Comparison of ENCODE assay signal across 8 mouse cellular contexts in the genomic region with DNA sequence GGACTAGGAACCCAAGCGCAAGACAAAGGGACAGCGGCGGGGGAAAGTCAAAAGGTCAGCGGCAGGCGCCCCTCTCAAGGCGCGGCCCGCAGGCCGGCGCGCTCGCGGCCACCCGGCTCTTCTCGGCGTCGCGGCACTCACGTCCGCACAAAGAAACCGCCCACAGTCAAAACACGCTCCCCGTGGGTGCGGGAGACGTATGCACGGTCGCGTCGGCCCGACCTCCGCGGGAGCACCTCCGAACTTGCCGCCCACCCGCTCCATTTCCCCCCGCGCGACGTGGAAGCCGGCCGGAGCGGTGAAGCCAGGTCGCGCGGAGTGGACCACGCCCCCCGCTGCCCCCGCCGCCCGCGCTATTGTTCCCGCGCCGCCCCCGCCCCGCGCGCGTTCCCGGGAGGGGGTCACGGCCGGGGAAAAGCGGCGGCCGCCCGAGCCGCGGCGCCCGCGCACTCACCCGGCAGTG. TPM values are rescaled to one million over a fixed set of nuclear protein-coding genes. Genes with fewer than 3 reads are reported as not detected.
DNase-seq lines count a peak whose midpoint lies in the region; ATAC-seq and TF ChIP-seq lines count a peak whose summit lies in the region.

No protein-coding gene starts in this region.

- WGBS in kidney, postnatal 0 days: under 1% methylated on average over 64 of the region's 72 CpGs
- 0% methylated on average over 42 of the region's 72 CpGs for WGBS in hindbrain, embryonic 12.5 days
- WGBS in midbrain, embryonic 11.5 days: under 1% methylated on average over 55 of the region's 72 CpGs

- H3K9ac ChIP-seq in kidney, postnatal 0 days (ENCODE audit: low read depth, low read length): peak overlapping the region; percentile 88
- peak overlapping the region; percentile 87 for H3K9ac ChIP-seq in hindbrain, embryonic 12.5 days
- H3K9ac ChIP-seq in midbrain, embryonic 11.5 days (ENCODE audit: low read length): peak overlapping the region; percentile 95

- H3K4me1 ChIP-seq in kidney, postnatal 0 days (replicated peaks; ENCODE audit: insufficient read depth, low read length): no peaks in the 10 kb centered on the region; the same call in 1 of the 2 replicates
- peaks cover 25% of the 10 kb centered on the region for H3K4me1 ChIP-seq in E14TG2a.4 (replicated peaks; ENCODE audit: low read depth, low read length)
- peaks cover 13% of the 10 kb centered on the region for H3K4me1 ChIP-seq in hindbrain, embryonic 12.5 days
- H3K4me1 ChIP-seq in midbrain, embryonic 11.5 days (ENCODE audit: control insufficient read depth, insufficient read depth, low read length): peaks cover 7% of the 10 kb centered on the region; the same call in 1 of the 2 replicates

- peak overlapping the region; percentile 88 for H3K27ac ChIP-seq in kidney, postnatal 0 days
- peak overlapping the region; percentile 96 for H3K27ac ChIP-seq in hindbrain, embryonic 12.5 days
- peak overlapping the region; percentile 86 for H3K27ac ChIP-seq in midbrain, embryonic 11.5 days (ENCODE audit: low read depth, low read length)

- H3K4me2 ChIP-seq in kidney, postnatal 0 days (ENCODE audit: low read length): peak overlapping the region; percentile 57
- peak overlapping the region; percentile 55 for H3K4me2 ChIP-seq in hindbrain, embryonic 12.5 days (replicated peaks)
- peak overlapping the region; percentile 61 for H3K4me2 ChIP-seq in midbrain, embryonic 11.5 days

- H3K9me3 ChIP-seq in kidney, postnatal 0 days (replicated peaks; ENCODE audit: low read length): no peaks in the 10 kb centered on the region
- no peaks in the 10 kb centered on the region for H3K9me3 ChIP-seq in E14TG2a.4 (ENCODE audit: low read length)
- H3K9me3 ChIP-seq in hindbrain, embryonic 12.5 days (replicated peaks): no peaks in the 10 kb centered on the region
- H3K9me3 ChIP-seq in midbrain, embryonic 11.5 days (ENCODE audit: control insufficient read depth, low read length): no peaks in the 10 kb centered on the region

- no peaks in the 10 kb centered on the region for H3K27me3 ChIP-seq in kidney, postnatal 0 days (ENCODE audit: insufficient read depth, low read length)
- peaks cover 29% of the 10 kb centered on the region for H3K27me3 ChIP-seq in E14TG2a.4 (ENCODE audit: insufficient read depth, low read length)
- H3K27me3 ChIP-seq in hindbrain, embryonic 12.5 days: peaks cover 24% of the 10 kb centered on the region
- H3K27me3 ChIP-seq in midbrain, embryonic 11.5 days (ENCODE audit: control insufficient read depth, insufficient read depth, low read length): peaks cover 5% of the 10 kb centered on the region; the same call in 1 of the 2 replicates

- peak overlapping the region; percentile 79 for H3K4me3 ChIP-seq in kidney, postnatal 0 days (replicated peaks; ENCODE audit: low read depth, low read length)
- peak overlapping the region; percentile 91 for H3K4me3 ChIP-seq in E14TG2a.4 (replicated peaks; ENCODE audit: low read length)
- H3K4me3 ChIP-seq in hindbrain, embryonic 12.5 days: peak overlapping the region; percentile 92
- peak overlapping the region; percentile 91 for H3K4me3 ChIP-seq in midbrain, embryonic 11.5 days (ENCODE audit: low read depth, low read length)

- DNase-seq in kidney, postnatal 0 days (ENCODE audit: low spot score): no peak
- DNase-seq in kidney, postnatal 4 days: no peak
- DNase-seq in c-Kit-positive CD71-positive TER-119-negative erythroid progenitor cells, embryonic 14.5 days (ENCODE audit: low read depth): peak; percentile 8
- DNase-seq in midbrain, embryonic 11.5 days (ENCODE audit: low spot score, missing footprints): peak; percentile 93
- DNase-seq in cerebellum, adult 11-12 months: no peak

- peak; percentile 30 for ATAC-seq in kidney, postnatal 0 days (replicated peaks; ENCODE audit: low FRiP score, low read depth)
- no peak; the same call in 1 of the 2 replicates for ATAC-seq in hindbrain, embryonic 12.5 days (ENCODE audit: low FRiP score)
- ATAC-seq in midbrain, embryonic 11.5 days (ENCODE audit: low FRiP score): peak; percentile 65
- ATAC-seq in monocyte, adult 5-6 weeks (replicated peaks; ENCODE audit: insufficient number of reproducible peaks, low FRiP score, low TSS enrichment, poor library complexity, severe bottlenecking): no peak

- no peak for TF ChIP-seq CTCF in kidney, postnatal 0 days (IDR thresholded peaks at IDR 0.05; ENCODE audit: low read depth)
- no peak for TF ChIP-seq CTCF in E14TG2a.4 (conservative IDR thresholded peaks at IDR 0.05; ENCODE audit: low read length)

- no peaks in the 10 kb centered on the region for H3K36me3 ChIP-seq in kidney, postnatal 0 days (ENCODE audit: insufficient read depth, low read length)
- no peaks in the 10 kb centered on the region for H3K36me3 ChIP-seq in E14TG2a.4 (ENCODE audit: insufficient read depth, low read length)
- no peaks in the 10 kb centered on the region for H3K36me3 ChIP-seq in hindbrain, embryonic 12.5 days
- no peaks in the 10 kb centered on the region for H3K36me3 ChIP-seq in midbrain, embryonic 11.5 days (ENCODE audit: control insufficient read depth, insufficient read depth, low read length)

RNA-seq across cellular contexts. Expression of gene Mapk8, which starts 0.4 kb away (rescaled TPM):
- 14.2 and 14.3 TPM in 2 replicates for polyA plus RNA-seq in kidney, postnatal 0 days (2015; fragmentation: Nextera tagmentation; extraction: Ambion mirVana)
- polyA plus RNA-seq in hindbrain, embryonic 12.5 days (2016; fragmentation: Nextera tagmentation; extraction: Ambion mirVana): 30.1 and 34.7 TPM in 2 replicates
- polyA plus RNA-seq in midbrain, embryonic 11.5 days (2014; fragmentation: Nextera tagmentation; extraction: Ambion mirVana): 24.5 and 27.4 TPM in 2 replicates
- 45.5 to 65.9 TPM (median 59.4 TPM) in 3 replicates for total RNA-seq in monocyte, adult 5-6 weeks (2017)

RNA-seq across cellular contexts. Expression of gene Frmpd2, which starts 24.9 kb away (rescaled TPM):
- polyA plus RNA-seq in kidney, postnatal 0 days (2015; fragmentation: Nextera tagmentation; extraction: Ambion mirVana): not detected in 2 replicates
- 0.09 and 0.16 TPM in 2 replicates for polyA plus RNA-seq in hindbrain, embryonic 12.5 days (2016; fragmentation: Nextera tagmentation; extraction: Ambion mirVana)
- polyA plus RNA-seq in midbrain, embryonic 11.5 days (2014; fragmentation: Nextera tagmentation; extraction: Ambion mirVana): 0.07 TPM in 1 of 2 replicates, not detected in the other
- total RNA-seq in monocyte, adult 5-6 weeks (2017): not detected in 3 replicates

Comparison
In these comparisons a context has a peak if more than half of its experiments do, and no peak if none do; other contexts are left out.
1. ATAC-seq: peak in kidney, postnatal 0 days (single experiment) and midbrain, embryonic 11.5 days (single experiment); none in hindbrain, embryonic 12.5 days (single experiment) and monocyte, adult 5-6 weeks (single experiment).
2. DNase-seq: peak in c-Kit-positive CD71-positive TER-119-negative erythroid progenitor cells, embryonic 14.5 days (single experiment) and midbrain, embryonic 11.5 days (single experiment); none in kidney, postnatal 0 days (single experiment), kidney, postnatal 4 days (0 of 2) and cerebellum, adult 11-12 months (single experiment).
3. Peak in every context shown above with its lines, with median percentiles within 50 percentile points of each other: H3K27ac ChIP-seq, H3K4me2 ChIP-seq, H3K4me3 ChIP-seq and H3K9ac ChIP-seq.